Mouse (Mus musculus) kidney, adult 2 months (tissue): ENCODE data around the gene Stag1. TPM values are rescaled to one million over a fixed set of nuclear protein-coding genes. Genes with fewer than 3 reads are reported as not detected.
"Not testable (repeated sequence)": the region's sequence is repeated elsewhere in the genome, so short reads cannot be mapped to it uniquely, and the experiment has no call there.

Experiments used
- DNase-seq: peaks from one replicate; pipeline ENCODE4 v3.0.0; 2021
- H3K27ac ChIP-seq: fragments of 200-500 bp; 2 replicates; pipeline ENCODE4 v1.5.1; 2012; ENCODE audit warnings: low read depth, low read length, control low read depth, inconsistent platforms; ENCODE audit not compliant: insufficient read depth
- H3K27me3 ChIP-seq: fragments of 200-500 bp; replicated peaks from 2 replicates; pipeline ENCODE4 v1.6.1; 2012; ENCODE audit warnings: mild to moderate bottlenecking, moderate library complexity, low read length, inconsistent platforms; ENCODE audit not compliant: control insufficient read depth, insufficient read depth
- H3K36me3 ChIP-seq: fragments of 200-500 bp; 2 replicates; pipeline ENCODE4 v1.6.1; 2012; ENCODE audit warnings: mild to moderate bottlenecking, moderate library complexity, low read length, inconsistent platforms; ENCODE audit not compliant: control insufficient read depth, insufficient read depth
- H3K4me1 ChIP-seq: fragments of 200-500 bp; 2 replicates; pipeline ENCODE4 v1.6.1; 2011; ENCODE audit warnings: low read length; ENCODE audit not compliant: control insufficient read depth, insufficient read depth
- H3K4me3 ChIP-seq: fragments of 200-500 bp; 2 replicates; pipeline ENCODE4 v1.5.1; 2011; ENCODE audit warnings: mild to moderate bottlenecking, low read depth, low read length, control low read depth; ENCODE audit not compliant: insufficient read depth
- CTCF ChIP-seq: fragments of 200-500 bp; conservative IDR thresholded peaks from 2 replicates; pipeline ENCODE4 v1.5.1; 2011; ENCODE audit warnings: low read depth, mild to moderate bottlenecking, control low read depth, low read length, moderate library complexity, mixed read lengths; ENCODE audit not compliant: insufficient read depth, insufficient read length
- POLR2A ChIP-seq: fragments of 200-500 bp; IDR thresholded peaks from one replicate; pipeline ENCODE4 v1.6.1; 2011; ENCODE audit warnings: low read depth, low read length, control low read depth
- WGBS: fragments of 180-500 bp; shearing (Covaris S2); methylation state at CpG from one replicate; pipeline ENCODE4 v1.1.7; 2018; 5-methylcytosine and 5-hydroxymethylcytosine counted together
- polyA plus RNA-seq: library from polyadenylated mRNA; depleted of rRNA; stranded (reverse); fragments of >200 nt; gene quantifications from 2 replicates; pipeline ENCODE4 v1.2.3, GENCODE M21; 2012

Stag1 gene
- polyA plus RNA-seq, 1 experiment = 5.1 TPM

DNA sequence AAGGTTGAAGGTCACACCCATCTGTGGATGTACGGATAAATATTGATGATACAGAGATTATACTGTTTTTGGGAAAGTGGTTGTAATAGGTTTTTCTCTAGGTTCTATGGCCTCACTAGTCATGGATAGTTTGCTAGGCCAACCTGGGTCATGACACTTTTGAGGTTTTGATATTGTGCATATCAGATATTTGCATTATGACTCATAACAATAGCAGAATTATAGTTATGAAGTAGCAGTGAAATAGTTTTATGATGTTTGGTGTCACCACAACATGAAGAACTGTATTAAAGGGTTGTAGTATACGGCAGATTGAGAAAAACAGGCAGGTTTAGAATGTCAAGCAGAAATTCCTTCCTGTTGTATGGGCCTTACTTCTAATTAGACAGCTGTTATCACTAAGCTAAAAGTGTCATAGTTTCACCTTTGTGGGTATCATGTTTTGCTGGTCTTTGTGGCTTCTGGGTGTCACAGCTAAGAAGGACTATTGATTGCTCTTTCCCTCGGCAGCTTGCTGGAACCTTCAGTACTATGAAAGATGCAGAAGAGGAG, 92.2 kb downstream of the Stag1 start:
- no peak overlapping the region for H3K4me3 ChIP-seq
- 87% methylated on average over 3 of the region's 3 CpGs for WGBS
- no peaks in the 10 kb centered on the region for H3K36me3 ChIP-seq
- no peak overlapping the region for H3K27ac ChIP-seq
- DNase-seq = no peak
- TF ChIP-seq POLR2A = no peak
- no peak for TF ChIP-seq CTCF
- no peaks in the 10 kb centered on the region for H3K27me3 ChIP-seq
- H3K4me1 ChIP-seq = no peaks in the 10 kb centered on the region

DNA sequence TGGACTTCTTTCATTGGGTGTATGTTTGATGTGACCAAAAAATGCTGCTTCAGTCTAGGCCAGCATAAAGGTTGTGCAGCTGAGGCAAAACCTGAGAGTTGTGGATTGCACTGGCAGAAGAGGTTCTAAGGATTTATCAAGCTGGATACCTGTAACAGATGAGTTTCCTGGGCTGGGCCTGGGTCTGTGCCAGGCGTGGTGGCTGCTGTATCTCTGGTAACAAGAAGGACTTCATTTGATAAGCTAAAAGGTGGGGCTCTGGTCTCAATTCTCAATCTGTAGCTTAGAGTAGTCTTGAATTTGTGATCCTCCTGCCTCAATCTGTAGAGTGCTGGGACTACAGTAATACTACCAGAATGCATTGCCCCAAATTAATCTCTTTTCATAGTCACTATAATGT, 94.6 kb downstream of the Stag1 start:
- Histone ChIP-seq H3K4me1 (no peaks in the 10 kb centered on the region), H3K36me3 (no peaks in the 10 kb centered on the region), H3K4me3 (no peak overlapping the region), H3K27ac (no peak overlapping the region), H3K27me3 (no peaks in the 10 kb centered on the region)
- no peak for DNase-seq
- TF ChIP-seq POLR2A = no peak
- no peak for TF ChIP-seq CTCF
- 98% methylated on average over 1 of the region's 1 CpGs for WGBS

- Histone ChIP-seq H3K27me3 (no peaks in the 10 kb centered on the region), H3K4me3 (no peak overlapping the region), H3K36me3 (no peaks in the 10 kb centered on the region), H3K27ac (no peak overlapping the region), H3K4me1 (no peaks in the 10 kb centered on the region)
- 86% methylated on average over 2 of the region's 2 CpGs for WGBS
- TF ChIP-seq CTCF = no peak
- no peak for TF ChIP-seq POLR2A
- no peak for DNase-seq
Observed at GRCm38 (mm10) chr9:100696537-100696936, 98.9 kb downstream of the Stag1 start.

DNA sequence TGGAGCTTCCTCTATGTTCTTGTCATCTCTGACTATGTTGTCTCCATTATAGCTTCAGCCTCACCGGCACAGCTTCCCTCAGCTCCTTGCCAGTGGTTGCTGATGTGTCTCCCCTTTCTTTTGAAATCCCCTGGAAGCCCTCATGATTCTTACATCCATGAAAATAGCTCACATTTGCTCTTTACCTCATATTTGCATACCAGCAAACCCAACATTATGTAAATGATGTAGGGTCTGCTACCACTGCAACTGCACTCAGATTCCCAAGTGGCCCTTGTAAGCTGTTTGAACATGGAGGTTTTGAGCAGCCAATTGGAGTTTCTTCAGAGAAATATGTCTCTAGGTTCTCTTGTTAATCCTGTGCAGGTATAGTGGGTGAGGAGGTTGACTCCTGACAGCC, 110.0 kb downstream of the Stag1 start:
- Histone ChIP-seq H3K4me3 (no peak overlapping the region), H3K4me1 (no peaks in the 10 kb centered on the region), H3K36me3 (no peaks in the 10 kb centered on the region), H3K27me3 (no peaks in the 10 kb centered on the region), H3K27ac (no peak overlapping the region)
- 86% methylated on average over 1 of the region's 1 CpGs for WGBS
- no peak for DNase-seq
- no peak for TF ChIP-seq CTCF
- TF ChIP-seq POLR2A = no peak

GRCm38 (mm10) chr9:100711665-100712064, 114.1 kb downstream of the Stag1 start:
- H3K27ac ChIP-seq = no peak overlapping the region
- 53% methylated on average over 2 of the region's 2 CpGs for WGBS
- no peak overlapping the region for H3K4me3 ChIP-seq
- H3K27me3 ChIP-seq = no peaks in the 10 kb centered on the region
- no peak for DNase-seq
- no peaks in the 10 kb centered on the region for H3K36me3 ChIP-seq
- no peak for TF ChIP-seq CTCF
- TF ChIP-seq POLR2A = no peak
- no peaks in the 10 kb centered on the region for H3K4me1 ChIP-seq

DNA sequence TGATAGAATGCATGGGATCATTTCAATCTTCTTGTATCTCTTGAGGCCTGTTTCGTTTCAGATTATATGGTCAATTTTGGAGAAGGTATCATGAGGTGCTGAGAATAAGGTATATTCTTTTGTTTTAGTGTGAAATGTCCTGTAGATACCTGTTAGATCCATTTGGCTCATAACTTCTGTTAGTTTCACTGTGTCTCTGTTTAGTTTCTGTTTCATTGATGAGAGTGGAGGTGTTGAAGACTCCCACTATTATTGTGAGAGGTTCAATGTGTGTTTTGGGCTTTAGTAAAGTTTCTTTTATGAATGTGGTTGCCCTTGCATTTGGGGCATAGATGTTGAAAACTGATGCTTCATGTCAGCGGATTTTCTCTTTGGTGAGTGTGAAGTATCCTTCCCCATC, 127.2 kb downstream of the Stag1 start:
- not testable (repeated sequence) for H3K4me1 ChIP-seq, H3K36me3 ChIP-seq, H3K27me3 ChIP-seq, DNase-seq, H3K27ac ChIP-seq, H3K4me3 ChIP-seq
- WGBS = over 99% methylated on average over 2 of the region's 2 CpGs

- WGBS = 83% methylated on average over 1 of the region's 1 CpGs
- Histone ChIP-seq H3K4me1 (0 out of 2 replicates have a peak, but pooled peaks cover 2% of the 10 kb centered on the region), H3K36me3 (no peaks in the 10 kb centered on the region), H3K4me3 (no peak overlapping the region), H3K27ac (no peak overlapping the region), H3K27me3 (no peaks in the 10 kb centered on the region)
- DNase-seq = no peak
- no peak for TF ChIP-seq POLR2A
- no peak for TF ChIP-seq CTCF
Observed at GRCm38 (mm10) chr9:100731839-100732238, 134.2 kb downstream of the Stag1 start.

- no peaks in the 10 kb centered on the region for H3K36me3 ChIP-seq
- no peak for DNase-seq
- H3K27me3 ChIP-seq = no peaks in the 10 kb centered on the region
- H3K4me1 ChIP-seq = 0 out of 2 replicates have a peak, but pooled peaks cover 2% of the 10 kb centered on the region
- no peak for TF ChIP-seq POLR2A
- TF ChIP-seq CTCF = no peak
- 82% methylated on average over 6 of the region's 6 CpGs for WGBS
- no peak overlapping the region for H3K27ac ChIP-seq
- H3K4me3 ChIP-seq = no peak overlapping the region
Observed at GRCm38 (mm10) chr9:100733907-100734440, 136.4 kb downstream of the Stag1 start.
